Mouse (Mus musculus): ENCODE data around the gene Whrn. TPM values are rescaled to one million over a fixed set of nuclear protein-coding genes. Genes with fewer than 3 reads are reported as not detected.

Gene Whrn
- polyA plus RNA-seq, 1 experiment from 2014 or later, result 1.2 TPM

- 55% methylated on average over 7 of the region's 7 CpGs for WGBS
- H3K4me1 ChIP-seq (replicated peaks; ENCODE audit: control insufficient read depth, insufficient read depth), result peaks cover 16% of the 10 kb centered on the region
- no peak overlapping the region for H3K4me3 ChIP-seq (ENCODE audit: low read depth, low read length)
- H3K9ac ChIP-seq (ENCODE audit: low read length), result peak overlapping the region; percentile 35; the same call in 1 of the 2 replicates
- no peak for TF ChIP-seq EP300 (optimal IDR thresholded peaks at IDR 0.05)
- TF ChIP-seq CTCF (IDR thresholded peaks at IDR 0.05; ENCODE audit: low read depth), result no peak
- H3K9me3 ChIP-seq (ENCODE audit: control insufficient read depth, low read length), result no peaks in the 10 kb centered on the region
- H3K36me3 ChIP-seq (ENCODE audit: control insufficient read depth, insufficient read depth, low read length), result no peaks in the 10 kb centered on the region
- peak overlapping the region; percentile 65; the same call in 1 of the 2 replicates for H3K27ac ChIP-seq (replicated peaks)
- no peaks in the 10 kb centered on the region for H3K27me3 ChIP-seq (ENCODE audit: control insufficient read depth, insufficient read depth, low read length)
- no peak for DNase-seq (ENCODE audit: low spot score)
- peak overlapping the region; percentile 25 for H3K4me2 ChIP-seq (replicated peaks; ENCODE audit: low read depth)
- no peak for ATAC-seq (ENCODE audit: low FRiP score, low TSS enrichment)
Observed at GRCm38 (mm10) chr4:63408247-63408646, 87.5 kb downstream of the Whrn start.

GRCm38 (mm10) chr4:63405683-63406082 is 90.1 kb downstream of the Whrn start:
- Histone ChIP-seq H3K4me1 (replicated peaks; ENCODE audit: control insufficient read depth, insufficient read depth) (peaks cover 19% of the 10 kb centered on the region), H3K9me3 (ENCODE audit: control insufficient read depth, low read length) (no peaks in the 10 kb centered on the region), H3K4me3 (ENCODE audit: low read depth, low read length) (no peak overlapping the region), H3K9ac (ENCODE audit: low read length) (no peak overlapping the region), H3K27ac (replicated peaks) (no peak overlapping the region), H3K27me3 (ENCODE audit: control insufficient read depth, insufficient read depth, low read length) (no peaks in the 10 kb centered on the region), H3K4me2 (replicated peaks; ENCODE audit: low read depth) (no peak overlapping the region), H3K36me3 (ENCODE audit: control insufficient read depth, insufficient read depth, low read length) (no peaks in the 10 kb centered on the region)
- ATAC-seq (ENCODE audit: low FRiP score, low TSS enrichment), result no peak
- DNase-seq (ENCODE audit: low spot score), result no peak
- TF ChIP-seq CTCF (IDR thresholded peaks at IDR 0.05; ENCODE audit: low read depth), result no peak
- TF ChIP-seq EP300 (optimal IDR thresholded peaks at IDR 0.05), result no peak
- WGBS, result 63% methylated on average over 4 of the region's 4 CpGs

GRCm38 (mm10) chr4:63405051-63405450 is 90.7 kb downstream of the Whrn start:
- Histone ChIP-seq H3K27me3 (ENCODE audit: control insufficient read depth, insufficient read depth, low read length) (no peaks in the 10 kb centered on the region), H3K36me3 (ENCODE audit: control insufficient read depth, insufficient read depth, low read length) (no peaks in the 10 kb centered on the region), H3K27ac (replicated peaks) (no peak overlapping the region), H3K4me2 (replicated peaks; ENCODE audit: low read depth) (no peak overlapping the region), H3K9ac (ENCODE audit: low read length) (no peak overlapping the region), H3K4me1 (replicated peaks; ENCODE audit: control insufficient read depth, insufficient read depth) (peaks cover 17% of the 10 kb centered on the region), H3K4me3 (ENCODE audit: low read depth, low read length) (no peak overlapping the region), H3K9me3 (ENCODE audit: control insufficient read depth, low read length) (no peaks in the 10 kb centered on the region)
- ATAC-seq (ENCODE audit: low FRiP score, low TSS enrichment), result no peak
- WGBS, result 29% methylated on average over 7 of the region's 7 CpGs
- DNase-seq (ENCODE audit: low spot score), result no peak
- TF ChIP-seq CTCF (IDR thresholded peaks at IDR 0.05; ENCODE audit: low read depth) (no peak), EP300 (optimal IDR thresholded peaks at IDR 0.05) (no peak)

GRCm38 (mm10) chr4:63404205-63404604 is 91.6 kb downstream of the Whrn start:
- no peaks in the 10 kb centered on the region for H3K9me3 ChIP-seq (ENCODE audit: control insufficient read depth, low read length)
- no peak overlapping the region for H3K9ac ChIP-seq (ENCODE audit: low read length)
- 66% methylated on average over 7 of the region's 7 CpGs for WGBS
- no peak overlapping the region for H3K4me3 ChIP-seq (ENCODE audit: low read depth, low read length)
- H3K27me3 ChIP-seq (ENCODE audit: control insufficient read depth, insufficient read depth, low read length), result no peaks in the 10 kb centered on the region
- 0 out of 2 replicates have a peak overlapping the region, but pooled peaks have one; percentile 1 for H3K4me2 ChIP-seq (replicated peaks; ENCODE audit: low read depth)
- H3K27ac ChIP-seq (replicated peaks), result peak overlapping the region; percentile 90; the same call in 1 of the 2 replicates
- H3K4me1 ChIP-seq (replicated peaks; ENCODE audit: control insufficient read depth, insufficient read depth), result peaks cover 15% of the 10 kb centered on the region
- DNase-seq (ENCODE audit: low spot score) (no peak), ATAC-seq (ENCODE audit: low FRiP score, low TSS enrichment) (no peak)
- TF ChIP-seq EP300 (optimal IDR thresholded peaks at IDR 0.05) (no peak), CTCF (IDR thresholded peaks at IDR 0.05; ENCODE audit: low read depth) (no peak)
- H3K36me3 ChIP-seq (ENCODE audit: control insufficient read depth, insufficient read depth, low read length), result no peaks in the 10 kb centered on the region

- ATAC-seq (ENCODE audit: low FRiP score, low TSS enrichment) (peak; percentile 93), DNase-seq (ENCODE audit: low spot score) (peak; percentile 90)
- H3K9me3 ChIP-seq (ENCODE audit: control insufficient read depth, low read length), result no peaks in the 10 kb centered on the region
- peak within 1 kb of the TSS; percentile 54 for H3K4me2 ChIP-seq (replicated peaks; ENCODE audit: low read depth)
- 6% methylated on average over 17 of the region's 17 CpGs for WGBS
- no peaks in the 10 kb centered on the region for H3K27me3 ChIP-seq (ENCODE audit: control insufficient read depth, insufficient read depth, low read length)
- H3K4me3 ChIP-seq (ENCODE audit: low read depth, low read length), result peak within 1 kb of the TSS; percentile 36
- peak within 1 kb of the TSS; percentile 90 for H3K27ac ChIP-seq (replicated peaks)
- H3K4me1 ChIP-seq (replicated peaks; ENCODE audit: control insufficient read depth, insufficient read depth), result peaks cover 15% of the 10 kb centered on the region
- H3K9ac ChIP-seq (ENCODE audit: low read length), result peak within 1 kb of the TSS; percentile 59
- TF ChIP-seq EP300 (optimal IDR thresholded peaks at IDR 0.05) (no peak), CTCF (IDR thresholded peaks at IDR 0.05; ENCODE audit: low read depth) (no peak; the same call in 1 of the 2 replicates)
- no peaks in the 10 kb centered on the region for H3K36me3 ChIP-seq (ENCODE audit: control insufficient read depth, insufficient read depth, low read length)
Observed at GRCm38 (mm10) chr4:63403040-63403959, 92.5 kb downstream of the Whrn start, which contains the start of gene Akna. TSS of gene Akna (minus strand) at chr4:63403354.

GRCm38 (mm10) chr4:63402558-63402957 is 93.2 kb downstream of the Whrn start:
- no peaks in the 10 kb centered on the region for H3K9me3 ChIP-seq (ENCODE audit: control insufficient read depth, low read length)
- H3K9ac ChIP-seq (ENCODE audit: low read length), result peak overlapping the region; percentile 59
- DNase-seq (ENCODE audit: low spot score) (no peak), ATAC-seq (ENCODE audit: low FRiP score, low TSS enrichment) (peak; percentile 18)
- H3K27ac ChIP-seq (replicated peaks), result peak overlapping the region; percentile 90
- H3K36me3 ChIP-seq (ENCODE audit: control insufficient read depth, insufficient read depth, low read length), result no peaks in the 10 kb centered on the region
- H3K4me1 ChIP-seq (replicated peaks; ENCODE audit: control insufficient read depth, insufficient read depth), result peaks cover 15% of the 10 kb centered on the region
- peak overlapping the region; percentile 54 for H3K4me2 ChIP-seq (replicated peaks; ENCODE audit: low read depth)
- TF ChIP-seq CTCF (IDR thresholded peaks at IDR 0.05; ENCODE audit: low read depth) (no peak), EP300 (optimal IDR thresholded peaks at IDR 0.05) (no peak)
- H3K4me3 ChIP-seq (ENCODE audit: low read depth, low read length), result peak overlapping the region; percentile 36
- H3K27me3 ChIP-seq (ENCODE audit: control insufficient read depth, insufficient read depth, low read length), result no peaks in the 10 kb centered on the region
- WGBS, result 26% methylated on average over 6 of the region's 6 CpGs
